Mouse (Mus musculus) spleen, adult 2 months (tissue): ENCODE measurements at regions not wholly inside any gene's neighbourhood (a gene's known extent, or its start where the extent isn't known, plus 50 kb on each side); places are given as distances from the start of the nearest gene placed in this dataset.

Experiments
- DNase-seq, 2 experiments: peaks; one replicate each; pipeline versions ENCODE4 v3.0.0 to v3.0.0-alpha.2; 2012 to 2021; ENCODE audit warnings: low spot score in 2 of 2, low read depth in 1 of 2
- H3K27ac ChIP-seq: fragments of 200-500 bp; 2 replicates; pipeline ENCODE4 v1.5.1; 2012; ENCODE audit warnings: low read length, inconsistent platforms; ENCODE audit not compliant: insufficient read depth
- H3K27me3 ChIP-seq: fragments of 200-500 bp; 2 replicates; pipeline ENCODE4 v1.6.1; 2012; ENCODE audit warnings: mild to moderate bottlenecking, moderate library complexity, low read length, inconsistent platforms; ENCODE audit not compliant: control insufficient read depth, insufficient read depth
- H3K36me3 ChIP-seq: fragments of 200-500 bp; 2 replicates; pipeline ENCODE4 v1.6.1; 2012; ENCODE audit warnings: mild to moderate bottlenecking, low read length, inconsistent platforms; ENCODE audit not compliant: control insufficient read depth, insufficient read depth
- H3K4me1 ChIP-seq: fragments of 200-500 bp; 2 replicates; pipeline ENCODE4 v1.6.1; 2011; ENCODE audit warnings: inconsistent platforms; ENCODE audit not compliant: control insufficient read depth, insufficient read depth, insufficient read length
- H3K4me3 ChIP-seq: fragments of 200-500 bp; 2 replicates; pipeline ENCODE4 v1.5.1; 2011; ENCODE audit warnings: mild to moderate bottlenecking, inconsistent platforms; ENCODE audit not compliant: insufficient read depth, insufficient read length; ENCODE audit errors: extremely low read depth
- CTCF ChIP-seq: fragments of 200-500 bp; IDR thresholded peaks from 2 replicates; pipeline ENCODE4 v1.5.1; 2011; ENCODE audit warnings: mild to moderate bottlenecking, inconsistent platforms; ENCODE audit not compliant: insufficient read depth, insufficient read length, insufficient replicate concordance; ENCODE audit errors: extremely low read depth
- POLR2A ChIP-seq: fragments of 200-500 bp; IDR thresholded peaks from 2 replicates; pipeline ENCODE4 v1.6.1; 2011; ENCODE audit warnings: low read depth, low read length, inconsistent platforms
- WGBS: fragments of 180-500 bp; shearing (Covaris S2); methylation state at CpG from one replicate; pipeline ENCODE4 v1.1.7; 2018; 5-methylcytosine and 5-hydroxymethylcytosine counted together

- Histone ChIP-seq H3K27me3 (no peaks in the 10 kb centered on the region), H3K4me3 (no peak overlapping the region), H3K4me1 (no peaks in the 10 kb centered on the region), H3K27ac (no peak overlapping the region), H3K36me3 (no peaks in the 10 kb centered on the region)
- 86% methylated on average over 14 of the region's 14 CpGs for WGBS
- DNase-seq = no peak
- TF ChIP-seq CTCF (no peak), POLR2A (no peak)
These were observed 245.9 kb upstream of the Tsc22d2 start for GRCm38 (mm10) chr3:58168522-58169185.

- Histone ChIP-seq H3K27me3 (no peaks in the 10 kb centered on the region), H3K4me3 (no peak overlapping the region), H3K4me1 (no peaks in the 10 kb centered on the region), H3K36me3 (no peaks in the 10 kb centered on the region), H3K27ac (no peak overlapping the region)
- DNase-seq = no peak
- 92% methylated on average over 6 of the region's 6 CpGs for WGBS
- no peak for TF ChIP-seq POLR2A
- no peak for TF ChIP-seq CTCF
These were observed 244.7 kb upstream of the Tsc22d2 start for GRCm38 (mm10) chr3:58169786-58170185.

GRCm38 (mm10) chr3:58172096-58172495 is 242.4 kb upstream of the Tsc22d2 start:
- no peaks in the 10 kb centered on the region for H3K4me1 ChIP-seq
- no peak for DNase-seq
- H3K27ac ChIP-seq = no peak overlapping the region
- H3K4me3 ChIP-seq = no peak overlapping the region
- TF ChIP-seq POLR2A = no peak
- no peak for TF ChIP-seq CTCF
- no peaks in the 10 kb centered on the region for H3K36me3 ChIP-seq
- H3K27me3 ChIP-seq = no peaks in the 10 kb centered on the region
- 81% methylated on average over 5 of the region's 5 CpGs for WGBS

- H3K36me3 ChIP-seq = no peaks in the 10 kb centered on the region
- no peaks in the 10 kb centered on the region for H3K27me3 ChIP-seq
- WGBS = 62% methylated on average over 1 of the region's 1 CpGs
- H3K27ac ChIP-seq = no peak overlapping the region
- no peak for TF ChIP-seq POLR2A
- TF ChIP-seq CTCF = no peak
- DNase-seq = no peak
- no peaks in the 10 kb centered on the region for H3K4me1 ChIP-seq
- no peak overlapping the region for H3K4me3 ChIP-seq
These were observed 240.7 kb upstream of the Tsc22d2 start for GRCm38 (mm10) chr3:58173821-58174220.

GRCm38 (mm10) chr3:58181715-58182114 is 232.8 kb upstream of the Tsc22d2 start:
- Histone ChIP-seq H3K27ac (no peak overlapping the region), H3K36me3 (no peaks in the 10 kb centered on the region), H3K27me3 (no peaks in the 10 kb centered on the region), H3K4me1 (no peaks in the 10 kb centered on the region), H3K4me3 (no peak overlapping the region)
- TF ChIP-seq POLR2A (no peak), CTCF (no peak)
- WGBS = 64% methylated on average over 3 of the region's 3 CpGs
- DNase-seq = no peak

GRCm38 (mm10) chr3:58182299-58182698 is 232.2 kb upstream of the Tsc22d2 start:
- Histone ChIP-seq H3K36me3 (no peaks in the 10 kb centered on the region), H3K27ac (no peak overlapping the region), H3K4me3 (no peak overlapping the region), H3K4me1 (no peaks in the 10 kb centered on the region), H3K27me3 (no peaks in the 10 kb centered on the region)
- 64% methylated on average over 4 of the region's 4 CpGs for WGBS
- DNase-seq = no peak
- TF ChIP-seq CTCF = no peak
- no peak for TF ChIP-seq POLR2A

- no peak for DNase-seq
- Histone ChIP-seq H3K27ac (no peak overlapping the region), H3K4me3 (no peak overlapping the region), H3K4me1 (no peaks in the 10 kb centered on the region), H3K36me3 (no peaks in the 10 kb centered on the region), H3K27me3 (no peaks in the 10 kb centered on the region)
- 54% methylated on average over 3 of the region's 3 CpGs for WGBS
- TF ChIP-seq POLR2A (no peak), CTCF (no peak)
These were observed 231.2 kb upstream of the Tsc22d2 start for GRCm38 (mm10) chr3:58183279-58183678.

GRCm38 (mm10) chr3:58200462-58200861 is 214.1 kb upstream of the Tsc22d2 start:
- 90% methylated on average over 6 of the region's 6 CpGs for WGBS
- no peak overlapping the region for H3K4me3 ChIP-seq
- no peaks in the 10 kb centered on the region for H3K36me3 ChIP-seq
- no peaks in the 10 kb centered on the region for H3K4me1 ChIP-seq
- H3K27me3 ChIP-seq = no peaks in the 10 kb centered on the region
- no peak for TF ChIP-seq POLR2A
- TF ChIP-seq CTCF = no peak
- no peak for DNase-seq
- no peak overlapping the region for H3K27ac ChIP-seq
